Mouse (Mus musculus) ES-E14 (cell line): ENCODE measurements around the gene Slc51a. TPM values are rescaled to one million over a fixed set of nuclear protein-coding genes. Genes with fewer than 3 reads are reported as not detected.
A peak's percentile ranks its signal among the peaks of the same experiment; 100 is the strongest.

Experiments
- DNase-seq: peaks from one replicate; pipeline ENCODE4 v3.0.0-alpha.2; 2013; ENCODE audit warnings: low read depth, low spot score
- H3K27ac ChIP-seq: 2 replicates; pipeline ENCODE4 v1.5.1; 2012; ENCODE audit warnings: low read depth, mild to moderate bottlenecking, low read length, moderate library complexity, mixed read lengths; ENCODE audit not compliant: poor library complexity, insufficient read depth, severe bottlenecking
- H3K36me3 ChIP-seq: 2 replicates; pipeline ENCODE4 v1.6.1; 2012; ENCODE audit warnings: mild to moderate bottlenecking, low read length, moderate library complexity, mixed read lengths; ENCODE audit not compliant: control insufficient read depth, poor library complexity, insufficient read depth, severe bottlenecking
- H3K4me1 ChIP-seq, 2 experiments: fragments of 150-350 bp in 1 of 2; sonication (generic) in 1 of 2; 2 replicates each; pipeline ENCODE4 v1.6.1; 2012; ENCODE audit warnings: low read length in 2 of 2, mild to moderate bottlenecking in 1 of 2, mixed read lengths in 1 of 2; ENCODE audit not compliant: control insufficient read depth in 2 of 2, insufficient read depth in 2 of 2, poor library complexity in 1 of 2
- H3K4me3 ChIP-seq, 2 experiments: fragments of 150-350 bp in 1 of 2; sonication (generic) in 1 of 2; 2 replicates each; pipeline ENCODE4 v1.5.1; 2012; ENCODE audit warnings: low read length in 2 of 2, low read depth in 1 of 2, mild to moderate bottlenecking in 1 of 2, mixed read lengths in 1 of 2; ENCODE audit not compliant: insufficient read depth in 1 of 2, poor library complexity in 1 of 2, severe bottlenecking in 1 of 2
- H3K9ac ChIP-seq: 2 replicates; pipeline ENCODE4 v1.6.1; 2012; ENCODE audit warnings: low read depth, mild to moderate bottlenecking, low read length, mixed read lengths; ENCODE audit not compliant: poor library complexity, insufficient read depth, severe bottlenecking
- H3K9me3 ChIP-seq: fragments of 150-350 bp; sonication (generic); 2 replicates; pipeline ENCODE4 v1.6.1; 2012; ENCODE audit warnings: low read depth, mild to moderate bottlenecking, low read length; ENCODE audit not compliant: control insufficient read depth, insufficient read depth
- CHD2 ChIP-seq: IDR thresholded peaks from 2 replicates; pipeline ENCODE4 v1.6.1; 2014; ENCODE audit warnings: mild to moderate bottlenecking, low read depth, low read length, inconsistent platforms
- HCFC1 ChIP-seq: IDR thresholded peaks from 2 replicates; pipeline ENCODE4 v1.6.1; 2012; ENCODE audit warnings: low read length, inconsistent platforms, borderline replicate concordance; ENCODE audit not compliant: insufficient read depth
- MAFK ChIP-seq: IDR thresholded peaks from 2 replicates; pipeline ENCODE4 v1.6.1; 2014; ENCODE audit warnings: mild to moderate bottlenecking, low read depth, low read length, inconsistent platforms; ENCODE audit not compliant: insufficient read depth
- ZC3H11A ChIP-seq: IDR thresholded peaks from 2 replicates; pipeline ENCODE4 v1.6.1; 2012; ENCODE audit warnings: low read depth, mild to moderate bottlenecking, inconsistent platforms, low read length, borderline replicate concordance
- ZNF384 ChIP-seq: IDR thresholded peaks from 2 replicates; pipeline ENCODE4 v1.6.1; 2012; ENCODE audit warnings: low read depth, low read length, inconsistent platforms
- in situ Hi-C, 2 experiments: fragments of 600-800 bp; cut with MboI; formaldehyde crosslinking; loops; one replicate each; pipeline ENCODE4 v1.15.1; 2025; ENCODE audit warnings: low sequenced_read_pairs in 2 of 2, inconsistent platforms in 1 of 2; ENCODE audit not compliant: unreplicated experiment in 2 of 2
- total RNA-seq: library from RNA; depleted of rRNA; stranded (reverse); fragments of 300-350 nt; gene quantifications from 2 replicates; pipeline ENCODE4 v1.2.3, GENCODE M21; 2012; rRNA removed

The Slc51a gene
- total RNA-seq, 1 experiment, result 1.1 TPM

DNA sequence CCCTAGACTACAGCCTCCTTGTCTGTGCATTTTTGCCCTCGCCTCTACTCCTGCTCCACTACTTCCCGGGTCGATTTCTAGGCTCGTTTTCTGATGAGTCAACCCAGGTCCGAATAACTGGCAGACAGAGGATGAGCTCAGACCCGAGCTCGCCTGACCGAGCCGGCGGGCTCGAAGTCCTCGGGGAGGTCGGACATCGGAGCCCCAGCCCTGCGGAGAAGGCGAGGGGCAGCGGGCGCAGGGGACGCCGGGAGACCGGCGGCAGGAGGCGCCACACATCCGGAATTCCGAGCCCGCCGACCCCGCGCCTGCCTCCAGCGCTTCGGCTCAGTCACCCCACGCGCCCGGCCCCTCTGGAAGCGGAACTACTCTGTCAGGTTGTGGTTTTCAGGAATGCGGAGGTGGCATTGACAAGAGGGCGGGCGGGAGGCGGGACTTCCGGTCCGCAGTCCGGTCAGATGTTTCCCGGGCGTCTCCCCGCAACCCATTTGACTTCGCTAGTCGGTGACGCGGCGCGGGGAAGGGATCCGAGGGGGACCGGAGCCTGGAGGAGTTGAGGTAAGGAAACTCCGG, 57.1 kb downstream of the Slc51a start, which contains the start of gene Pcyt1a:
Gene Pcyt1a (plus strand): TSS at position 448 of the 573 bp plus-strand sequence.
- Histone ChIP-seq H3K9ac (peak within 1 kb of the TSS; percentile 85), H3K9me3 (no peaks in the 10 kb centered on the region), H3K27ac (no peak within 1 kb of the TSS), H3K36me3 (no peaks in the 10 kb centered on the region), H3K4me3 (peak within 1 kb of the TSS; percentile 83 to 87), H3K4me1 (no peaks in the 10 kb centered on the region)
- TF ChIP-seq HCFC1 (peak; percentile 77; the same call in 1 of the 2 replicates), ZNF384 (no peak), MAFK (0 out of 2 replicates have a peak, but pooled peaks have one; percentile 55)
- in situ Hi-C loops, result no loop called here
- DNase-seq, result peak; percentile 90

GRCm38 (mm10) chr16:32427506-32427905, 60.2 kb downstream of the Slc51a start:
- TF ChIP-seq HCFC1, result no peak
- TF ChIP-seq ZNF384, result no peak
- TF ChIP-seq CHD2, result no peak
- no peak for TF ChIP-seq MAFK
- TF ChIP-seq ZC3H11A, result no peak
- H3K9ac ChIP-seq, result no peak overlapping the region
- in situ Hi-C loops, result no loop called here
- no peak for DNase-seq
- H3K9me3 ChIP-seq, result no peaks in the 10 kb centered on the region
- no peaks in the 10 kb centered on the region for H3K4me1 ChIP-seq
- H3K27ac ChIP-seq, result no peak overlapping the region
- H3K4me3 ChIP-seq, result no peak overlapping the region
- no peaks in the 10 kb centered on the region for H3K36me3 ChIP-seq

Other genes starting within 250 kb of the Slc51a start
- 11.4 and 14.2 TPM in 2 replicates for gene Fbxo45, start 240.7 kb downstream of the Slc51a start, total RNA-seq
- gene Wdr53, start 240.7 kb downstream of the Slc51a start, total RNA-seq, result 11.5 and 14.9 TPM in 2 replicates
- gene Smco1, start 216.4 kb downstream of the Slc51a start, total RNA-seq, result not detected in 2 replicates
- 21.3 and 28.2 TPM in 2 replicates for gene Rnf168, start 210.4 kb downstream of the Slc51a start, total RNA-seq
- gene Ubxn7, start 155.6 kb downstream of the Slc51a start, total RNA-seq, result 44.2 and 47.6 TPM in 2 replicates
- gene Tm4sf19, start 87.4 kb downstream of the Slc51a start, total RNA-seq, result 0.48 TPM in 1 of 2 replicates, not detected in the other
- gene Tctex1d2, start 68.2 kb downstream of the Slc51a start, total RNA-seq, result 9.1 and 9.5 TPM in 2 replicates
- 17.8 and 18.2 TPM in 2 replicates for gene Pcyt1a, start 57.0 kb downstream of the Slc51a start, total RNA-seq
- gene Zdhhc19, start 8.4 kb upstream of the Slc51a start, total RNA-seq, result not detected in 2 replicates
- 334 and 403 TPM in 2 replicates for gene Tfrc, start 121.0 kb upstream of the Slc51a start, total RNA-seq
- 47.1 and 63.7 TPM in 2 replicates for gene Tnk2, start 156.0 kb upstream of the Slc51a start, total RNA-seq
- 0.11 and 0.13 TPM in 2 replicates for gene Muc4, start 248.0 kb upstream of the Slc51a start, total RNA-seq